ENCODE assay signal across 26 mouse cellular contexts in genomic region chr4:127153345-127153744, GRCm38 (mm10). TPM values are rescaled to one million over a fixed set of nuclear protein-coding genes. Genes with fewer than 3 reads are reported as not detected.
A peak's percentile ranks its signal among the peaks of the same experiment; 100 is the strongest.
DNase-seq lines count a peak whose midpoint lies in the region; ATAC-seq and TF ChIP-seq lines count a peak whose summit lies in the region.
"Had no signal": no experiment of that assay in that cellular context is flagged by ENCODE, and none has a peak within 500 bp of the region (broad histone marks: within the 10 kb centered on the region; RNA-seq: fewer than 3 reads in every experiment).

No protein-coding gene starts in this region.

- 0 out of 2 replicates have a peak overlapping the region, but pooled peaks have one; percentile 32 for H3K27ac ChIP-seq in layer of hippocampus, adult 2 months
- H3K27ac ChIP-seq: embryonic facial prominence, embryonic 13.5 days; embryonic facial prominence, embryonic 15.5 days; forebrain, embryonic 10.5 days; forebrain, embryonic 12.5 days had no signal

- DNase-seq in layer of hippocampus, adult 2 months (ENCODE audit: low spot score in 2 of 2) = no peak
- DNase-seq in layer of hippocampus, postnatal 10 days (ENCODE audit: low spot score in 2 of 2) = no peak
- peak; percentile 52 for DNase-seq in ES-CJ7 (ENCODE audit: low read depth, low spot score)
- peak; percentile 63 for DNase-seq in ZHBTc4 (ENCODE audit: low read depth, low spot score)
- no peak for DNase-seq in lung, adult 18-20 months
- DNase-seq: adrenal gland, adult 8-10 months; adrenal gland, postnatal 14 days; adrenal gland, postnatal 36 days; cerebellum, adult 11 months; cerebellum, adult 18-20 months; cerebellum, adult 8-10 months; cerebellum, adult 9-11 months; cerebellum, postnatal 14 days; cerebellum, postnatal 36 days; embryo, embryonic 11 days had no signal

- TF ChIP-seq CTCF in layer of hippocampus, adult 2 months (conservative IDR thresholded peaks at IDR 0.05) = no peak

- no peak for ATAC-seq in megakaryocyte progenitor cell, adult 5-6 weeks (replicated peaks; ENCODE audit: poor library complexity)
- ATAC-seq: activated CD4-positive, CD25-positive, alpha-beta regulatory T cell, adult 4 months; forebrain, embryonic 14.5 days; forebrain, embryonic 16.5 days; Patski had no signal

- no peak overlapping the region for H3K4me3 ChIP-seq in layer of hippocampus, adult 2 months
- H3K4me3 ChIP-seq: embryonic facial prominence, embryonic 13.5 days; embryonic facial prominence, embryonic 15.5 days; erythroblast, embryonic 14.5 days; forebrain, embryonic 10.5 days; forebrain, embryonic 12.5 days had no signal

RNA-seq across cellular contexts. Expression of gene Dlgap3, which starts 15.7 kb away (rescaled TPM):
- 100 to 1,000 TPM; 283 to 292 TPM for total RNA-seq in layer of hippocampus, adult 2 months (2021)
- 100 to 1,000 TPM; 218 to 228 TPM for total RNA-seq in layer of hippocampus, postnatal 10 days (2021)
- total RNA-seq in megakaryocyte progenitor cell, adult 5-6 weeks (2015) = not detected in 2 replicates
- not detected in 2 replicates for total RNA-seq in megakaryocyte progenitor cell, adult 5-6 weeks (2017)
- total RNA-seq: common myeloid progenitor, adult 5-6 weeks had no signal

RNA-seq across cellular contexts. Expression of gene Tmem35b, which starts 29.9 kb away (rescaled TPM):
- 1 to 10 TPM; 5.5 to 5.8 TPM for total RNA-seq in layer of hippocampus, adult 2 months (2021)
- total RNA-seq in layer of hippocampus, postnatal 10 days (2021) = 1 to 10 TPM; 3.0 to 3.7 TPM
- total RNA-seq in megakaryocyte progenitor cell, adult 5-6 weeks (2015) = 15.2 and 17.8 TPM in 2 replicates
- total RNA-seq in megakaryocyte progenitor cell, adult 5-6 weeks (2017) = 5.9 and 9.2 TPM in 2 replicates

Comparison
In these comparisons a context has a peak if more than half of its experiments do, and no peak if none do; other contexts are left out.
1. DNase-seq: peak in ES-CJ7 (single experiment) and ZHBTc4 (single experiment); none in layer of hippocampus, adult 2 months (0 of 2), layer of hippocampus, postnatal 10 days (0 of 2) and lung, adult 18-20 months (0 of 2).
2. RNA of gene Dlgap3, which starts 15.7 kb away (total RNA-seq): 283 to 292 TPM in layer of hippocampus, adult 2 months and 218 to 228 TPM in layer of hippocampus, postnatal 10 days; not detected in megakaryocyte progenitor cell, adult 5-6 weeks; every median in the first group is over 100 times any median in the second.